Mouse (Mus musculus) lung, postnatal 4 days (tissue): ENCODE measurements around the gene St8sia1.

ENCODE experiments used
- DNase-seq, 2 experiments: peaks; one replicate each; pipeline ENCODE4 v3.0.0; 2021

St8sia1 gene

GRCm38 (mm10) chr6:142979665-142980660 lies 15.7 kb upstream of the St8sia1 start:
- no peak for DNase-seq

DNA sequence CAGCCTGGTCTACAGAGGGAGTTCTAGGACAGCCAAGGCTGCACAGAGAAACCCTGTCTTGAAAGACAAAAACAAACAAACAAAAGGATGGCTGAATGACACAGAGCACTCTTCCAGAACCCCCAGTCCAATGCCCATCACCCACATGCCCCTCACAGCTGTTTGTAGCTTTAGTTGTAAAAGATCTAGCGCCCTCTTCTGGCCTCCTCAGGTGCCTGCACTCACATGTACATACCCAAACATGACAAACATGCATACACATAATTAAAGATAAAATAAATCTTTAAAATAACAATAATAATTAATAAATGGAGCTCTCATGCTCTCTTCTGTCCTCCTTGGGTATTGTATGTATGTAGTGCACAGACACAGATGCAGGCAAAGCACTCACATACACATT lies 13.0 kb upstream of the St8sia1 start:
- no peak for DNase-seq

DNA sequence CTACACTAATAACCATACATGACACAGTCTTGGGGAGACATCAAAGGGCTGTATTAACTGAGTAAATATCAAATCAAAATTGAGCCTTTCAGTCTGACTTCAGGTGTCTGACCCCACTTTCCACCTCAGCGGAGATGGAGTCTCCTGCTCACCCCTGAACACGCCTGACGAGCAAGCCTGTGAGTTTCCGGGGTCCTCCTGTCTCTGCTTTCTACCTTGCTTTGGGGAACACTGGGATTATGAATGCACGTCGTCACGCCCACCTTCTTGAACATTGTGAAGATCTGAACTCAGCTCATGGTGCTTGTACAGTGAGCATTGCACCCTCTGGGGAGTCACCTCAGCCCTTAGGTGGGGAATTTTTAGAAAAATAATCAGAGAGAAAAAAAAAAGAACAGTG lies 9.0 kb upstream of the St8sia1 start:
- no peak for DNase-seq

DNA sequence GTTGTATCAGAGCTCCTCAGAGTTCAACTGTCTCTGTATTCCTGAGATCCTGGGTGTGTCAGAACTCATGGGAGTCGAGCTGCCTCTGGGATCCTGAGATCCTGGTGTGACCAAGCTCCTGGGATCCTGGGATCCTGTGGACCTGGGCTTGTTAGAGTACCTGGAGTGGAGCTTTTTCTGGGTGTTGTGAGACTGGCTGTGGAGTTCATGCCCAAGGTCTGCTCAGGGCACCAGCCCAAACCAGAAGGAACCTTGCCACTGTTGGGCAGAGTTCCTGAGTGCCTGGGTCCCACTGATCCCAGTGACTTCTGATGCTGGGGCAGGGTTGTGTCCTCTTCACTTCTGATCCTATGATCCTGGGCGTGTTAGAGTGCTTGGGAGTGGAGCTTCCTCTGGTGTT lies 8.0 kb upstream of the St8sia1 start:
- no peak for DNase-seq

DNA sequence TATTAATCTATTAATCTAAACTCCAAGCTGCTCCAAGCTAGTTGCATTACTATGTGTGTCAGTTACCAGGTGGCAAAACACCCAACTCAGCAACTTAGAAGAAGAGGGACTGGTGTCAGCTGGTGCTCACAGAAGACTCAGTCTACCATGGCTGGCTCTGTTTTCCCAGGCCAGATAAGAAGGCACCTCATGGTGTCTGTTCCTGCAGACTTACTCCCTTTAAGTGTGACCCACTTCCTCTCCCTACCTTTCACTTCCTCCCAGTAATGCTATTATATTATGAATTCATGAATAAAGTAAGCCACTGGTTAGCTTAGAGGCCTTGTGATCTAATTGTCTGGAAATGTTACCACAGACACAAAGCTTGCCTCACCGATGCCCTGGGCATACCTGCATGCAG lies 3.2 kb upstream of the St8sia1 start:
- DNase-seq, result no peak

- peak; percentile 52 to 62 for DNase-seq
Measured at GRCm38 (mm10) chr6:142964531-142965385, 506 bp upstream of the St8sia1 start.

- no peak for DNase-seq
Measured at GRCm38 (mm10) chr6:142963480-142964075, 674 bp downstream of the St8sia1 start.

GRCm38 (mm10) chr6:142962881-142963280 lies 1.4 kb downstream of the St8sia1 start:
- no peak for DNase-seq

- no peak for DNase-seq
Measured at GRCm38 (mm10) chr6:142962476-142962875, 1.8 kb downstream of the St8sia1 start.

GRCm38 (mm10) chr6:142961721-142962455 lies 2.4 kb downstream of the St8sia1 start:
- no peak for DNase-seq

GRCm38 (mm10) chr6:142956556-142956955 lies 7.7 kb downstream of the St8sia1 start:
- DNase-seq, result no peak

DNA sequence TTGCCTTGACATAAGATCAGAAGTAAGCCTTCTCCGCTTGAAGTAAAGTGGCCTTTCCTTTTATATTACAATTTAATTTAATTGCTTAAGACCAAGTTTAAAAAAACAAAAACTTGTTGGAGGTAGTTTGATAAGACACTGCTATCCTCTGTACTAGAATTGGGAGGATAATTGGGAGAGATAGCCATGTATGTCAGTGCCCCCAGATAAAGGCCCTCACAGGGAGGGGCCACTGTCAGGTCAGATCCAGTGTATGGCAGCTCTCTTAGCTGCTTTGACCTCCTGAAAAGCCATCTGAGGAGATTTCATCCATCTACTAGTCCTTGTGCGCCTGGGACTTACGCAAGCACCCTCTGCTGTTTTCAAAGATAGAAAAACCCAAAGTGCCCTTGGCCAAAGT lies 9.0 kb downstream of the St8sia1 start:
- DNase-seq, result no peak

- DNase-seq, result no peak
Measured at GRCm38 (mm10) chr6:142953189-142953588, 11.1 kb downstream of the St8sia1 start.

DNA sequence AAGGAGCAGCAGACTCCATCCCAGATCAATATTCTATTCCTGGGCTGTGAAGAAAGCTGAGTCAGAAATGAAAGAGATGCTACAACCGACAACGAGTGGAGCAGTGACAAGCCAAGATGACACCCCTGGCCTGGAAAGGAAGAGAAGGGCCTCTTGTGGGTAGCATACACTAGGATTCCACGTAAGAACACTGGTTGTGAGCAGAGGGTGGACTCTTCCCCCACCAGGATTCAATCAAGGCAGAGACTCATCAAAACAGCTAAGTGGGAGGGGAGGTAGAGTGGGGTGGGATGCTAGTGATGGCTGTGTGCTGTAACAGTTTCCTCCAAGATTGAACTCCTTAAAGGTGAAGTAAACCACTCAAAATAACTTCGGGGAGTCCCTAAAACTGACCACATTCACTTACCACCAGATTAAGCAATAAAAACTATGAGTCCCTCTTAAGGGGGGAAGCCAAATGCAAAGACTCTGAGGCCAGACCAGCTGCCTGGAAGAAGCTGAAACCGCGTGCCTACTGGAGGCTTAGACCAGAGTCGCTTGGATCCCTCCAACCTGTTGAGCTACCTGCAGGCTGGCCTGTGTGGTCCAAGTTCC lies 11.8 kb downstream of the St8sia1 start:
- no peak for DNase-seq

DNA sequence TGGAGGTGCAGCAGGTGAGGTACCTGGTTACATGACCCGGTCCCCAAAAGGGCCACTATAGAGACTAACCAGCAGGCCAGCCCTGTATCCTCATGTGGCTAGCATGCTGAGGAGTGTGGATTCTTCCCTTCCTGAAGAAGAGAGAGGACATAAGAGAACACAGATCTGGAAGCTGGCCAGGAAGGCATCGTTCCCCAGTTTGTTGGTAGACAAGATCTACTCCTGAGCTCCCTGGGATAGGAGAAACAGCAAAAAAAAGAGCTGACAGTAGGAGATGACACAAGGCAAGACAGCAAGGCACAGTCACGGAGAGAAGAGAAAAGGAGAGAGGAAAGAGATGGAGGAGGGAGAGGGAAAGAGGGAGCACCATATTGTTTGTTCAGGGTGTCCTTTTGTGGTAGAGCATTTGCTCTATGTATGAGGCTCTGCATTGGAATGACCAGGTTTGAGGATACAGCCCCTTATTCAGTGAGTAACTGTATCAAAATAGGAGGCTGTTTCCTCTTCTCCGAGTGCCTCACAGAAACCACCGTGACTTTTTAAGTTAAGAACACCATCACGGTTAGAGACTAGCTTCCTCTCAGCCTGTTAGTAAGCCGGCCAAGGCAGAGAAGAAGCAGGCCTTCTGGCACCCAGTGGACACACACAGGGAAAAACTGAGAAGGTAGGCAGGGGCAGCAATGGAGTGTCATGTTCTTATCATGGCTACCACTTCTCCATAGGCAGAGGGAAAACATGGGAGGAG lies 12.5 kb downstream of the St8sia1 start:
- no peak for DNase-seq

DNA sequence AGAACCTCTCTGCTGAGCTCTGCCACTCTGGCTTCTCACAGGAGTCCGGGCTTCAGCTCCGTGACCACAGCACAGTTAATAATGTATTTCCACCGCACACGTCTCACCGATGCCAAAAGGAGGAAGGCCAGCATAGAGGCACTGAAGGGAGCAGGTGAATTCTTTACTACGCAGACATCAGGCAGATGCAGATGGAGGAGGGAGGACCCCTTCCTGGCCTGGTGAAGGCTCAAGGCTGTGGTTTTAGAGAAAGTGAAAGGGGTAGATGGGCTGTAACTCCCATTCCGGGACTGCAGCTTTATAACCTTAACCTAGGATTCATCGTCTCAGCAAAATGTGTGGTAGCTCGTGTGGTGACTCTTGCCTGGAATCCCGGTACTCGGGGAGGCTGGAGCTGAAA lies 13.9 kb downstream of the St8sia1 start:
- no peak for DNase-seq

DNA sequence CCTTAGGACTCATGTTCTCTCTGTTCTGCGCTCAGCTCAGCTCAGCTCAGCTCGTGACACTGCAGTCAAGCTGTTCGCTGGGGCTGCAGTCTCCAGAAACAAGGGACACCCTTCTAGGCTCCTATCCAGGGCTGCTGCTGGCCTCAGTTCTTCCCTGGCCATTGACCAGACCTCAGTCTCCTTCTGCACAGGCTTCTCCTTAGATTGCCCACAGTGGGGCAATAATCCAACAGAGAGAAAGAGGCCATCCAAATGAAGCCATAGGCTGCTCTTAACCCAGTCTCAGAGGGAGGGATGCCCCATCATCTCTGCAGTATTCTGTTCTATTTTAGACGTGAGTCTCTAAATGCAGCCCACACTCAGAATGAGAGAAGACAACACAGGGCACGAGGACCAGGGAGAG lies 15.3 kb downstream of the St8sia1 start:
- DNase-seq, result no peak

- DNase-seq, result no peak
Measured at GRCm38 (mm10) chr6:142947029-142947428, 17.2 kb downstream of the St8sia1 start.

DNA sequence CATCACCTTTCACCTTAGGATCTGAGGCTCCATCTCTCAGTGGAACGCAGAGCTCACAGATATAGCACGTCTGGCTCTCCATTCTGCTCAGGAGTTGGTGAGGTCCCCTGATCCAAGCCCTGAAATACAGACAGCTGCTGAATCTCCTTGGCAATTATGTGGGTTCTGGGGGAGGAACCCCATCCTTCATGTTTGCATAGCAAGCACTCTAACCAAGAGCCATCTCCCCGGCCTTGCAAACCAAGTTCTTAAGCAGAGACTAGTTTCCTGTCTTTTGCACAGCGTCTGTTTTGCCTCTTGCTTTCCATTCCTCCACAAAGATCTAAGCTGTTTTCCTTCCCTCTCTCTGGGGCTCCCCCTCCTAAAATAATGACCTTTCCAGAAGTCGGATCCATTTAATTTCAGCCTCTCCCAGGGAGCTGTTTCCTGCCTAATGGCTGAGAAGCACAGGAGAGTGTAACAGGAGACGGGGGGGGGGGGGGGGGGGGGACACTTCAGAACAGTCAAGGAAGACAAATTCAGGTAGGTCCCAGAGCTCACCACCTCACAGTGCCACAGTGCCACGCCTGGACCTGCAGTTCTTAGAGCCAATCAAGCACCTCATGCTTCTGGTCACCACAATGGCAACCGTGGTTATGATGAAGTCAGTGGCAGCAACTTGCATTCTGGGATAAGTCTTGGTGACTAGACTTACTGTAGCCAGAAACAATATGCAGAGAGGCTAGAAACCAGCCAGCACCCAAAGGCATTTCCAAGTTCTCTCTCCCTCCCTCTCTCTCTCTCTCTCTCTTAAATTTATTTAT lies 18.0 kb downstream of the St8sia1 start:
- DNase-seq, result no peak

- DNase-seq, result no peak
Measured at GRCm38 (mm10) chr6:142945461-142945860, 18.8 kb downstream of the St8sia1 start.

- DNase-seq, result no peak
Measured at GRCm38 (mm10) chr6:142944470-142944869, 19.8 kb downstream of the St8sia1 start.
